Mouse (Mus musculus) midbrain, postnatal 0 days (tissue): ENCODE data around the gene Gm20388. TPM values are rescaled to one million over a fixed set of nuclear protein-coding genes. Genes with fewer than 3 reads are reported as not detected.

Experiments
- ATAC-seq: fragments of 200-750 bp; cut with Nextera tagmentation; 2 replicates; pipeline ENCODE4 v1.8.0; 2017; ENCODE audit warnings: moderate number of reproducible peaks, mild to moderate bottlenecking, moderate TSS enrichment, moderate library complexity; ENCODE audit not compliant: low FRiP score
- DNase-seq: peaks from one replicate; pipeline ENCODE4 v3.0.0-alpha.2; 2015; ENCODE audit warnings: low spot score
- H3K27ac ChIP-seq: fragments of 300-500 bp; sonication (generic); 2 replicates; pipeline ENCODE4 v1.5.1; 2014; ENCODE audit warnings: low read depth, mild to moderate bottlenecking, low read length, mixed read lengths
- H3K27me3 ChIP-seq: fragments of 300-500 bp; sonication (generic); 2 replicates; pipeline ENCODE4 v1.6.1; 2014; ENCODE audit warnings: low read length, control low read depth, mixed read lengths; ENCODE audit not compliant: insufficient read depth
- H3K36me3 ChIP-seq: fragments of 300-500 bp; sonication (generic); 2 replicates; pipeline ENCODE4 v1.6.1; 2014; ENCODE audit warnings: low read length, control low read depth, mixed read lengths; ENCODE audit not compliant: insufficient read depth
- H3K4me1 ChIP-seq: fragments of 300-500 bp; sonication (generic); 2 replicates; pipeline ENCODE4 v1.6.1; 2014; ENCODE audit warnings: mild to moderate bottlenecking, control low read depth, antibody characterized with exemption, low read length, mixed read lengths; ENCODE audit not compliant: insufficient read depth
- H3K4me2 ChIP-seq: fragments of 300-500 bp; sonication (generic); 2 replicates; pipeline ENCODE4 v1.6.1; 2014; ENCODE audit warnings: low read depth, mild to moderate bottlenecking, low read length, mixed read lengths; ENCODE audit not compliant: poor library complexity, severe bottlenecking
- H3K4me3 ChIP-seq: fragments of 300-500 bp; sonication (generic); 2 replicates; pipeline ENCODE4 v1.5.1; 2014; ENCODE audit warnings: low read depth, mild to moderate bottlenecking, low read length, moderate library complexity
- H3K9ac ChIP-seq: fragments of 300-500 bp; sonication (generic); replicated peaks from 2 replicates; pipeline ENCODE4 v1.6.1; 2014; ENCODE audit warnings: mild to moderate bottlenecking, low read length, moderate library complexity, mixed read lengths; ENCODE audit not compliant: poor library complexity, severe bottlenecking
- H3K9me3 ChIP-seq: fragments of 300-500 bp; sonication (generic); 2 replicates; pipeline ENCODE4 v1.6.1; 2016; ENCODE audit warnings: low read length, control low read depth
- CTCF ChIP-seq: IDR thresholded peaks from 2 replicates; pipeline ENCODE4 v1.5.1; 2016; ENCODE audit warnings: antibody characterized with exemption, mild to moderate bottlenecking
- WGBS: fragments of 180-500 bp; shearing (Covaris S2); extraction: QIAGEN DNeasy Blood & Tissue Kit; methylation state at CpG from one replicate; pipeline ENCODE4 v1.1.7; 2014; 5-methylcytosine and 5-hydroxymethylcytosine counted together
- polyA plus RNA-seq: library from polyadenylated mRNA; unstranded; fragments of >200 nt; fragmentation: Nextera tagmentation; extraction: Ambion mirVana; gene quantifications from 2 replicates; pipeline ENCODE4 v1.2.1, GENCODE M21; 2015
- total RNA-seq: library from RNA; depleted of rRNA; stranded (reverse); fragments of >200 nt; gene quantifications from 2 replicates; pipeline ENCODE4 v1.2.3, GENCODE M21; 2014

The Gm20388 gene
- total and polyA plus RNA-seq, 2 experiments from 2014 or later: 74.2 TPM; not detected in 1

DNA sequence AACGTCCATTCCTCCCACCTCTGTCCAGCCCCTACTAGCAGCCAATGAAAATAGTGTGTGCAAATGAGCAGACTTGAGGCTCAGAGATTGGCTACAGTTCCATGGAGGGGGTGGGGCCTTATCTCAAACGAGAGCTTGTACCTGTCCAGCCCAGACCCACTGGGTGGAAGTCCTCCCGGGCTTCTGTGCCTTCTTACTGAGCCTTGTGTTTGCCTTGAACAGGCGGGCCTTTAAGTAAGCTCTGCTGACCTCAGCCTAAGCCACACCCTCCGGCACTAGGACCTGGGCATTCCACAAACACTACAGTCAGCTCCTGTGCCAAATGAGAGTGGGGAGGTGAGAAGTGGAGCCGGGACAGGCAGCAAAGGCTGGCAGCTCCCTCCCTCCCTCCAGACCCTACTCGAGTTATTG lies 2383.6 kb downstream of the Gm20388 start:
- H3K36me3 ChIP-seq: no peaks in the 10 kb centered on the region
- no peak for TF ChIP-seq CTCF
- DNase-seq: peak; percentile 51
- H3K9ac ChIP-seq: no peak overlapping the region
- H3K9me3 ChIP-seq: no peaks in the 10 kb centered on the region
- H3K4me1 ChIP-seq: no peaks in the 10 kb centered on the region
- 9% methylated on average over 7 of the region's 7 CpGs for WGBS
- H3K27me3 ChIP-seq: no peaks in the 10 kb centered on the region
- 0 out of 2 replicates have a peak overlapping the region, but pooled peaks have one; percentile 2 for H3K4me2 ChIP-seq
- H3K4me3 ChIP-seq: no peak overlapping the region
- ATAC-seq: no peak
- no peak overlapping the region for H3K27ac ChIP-seq

DNA sequence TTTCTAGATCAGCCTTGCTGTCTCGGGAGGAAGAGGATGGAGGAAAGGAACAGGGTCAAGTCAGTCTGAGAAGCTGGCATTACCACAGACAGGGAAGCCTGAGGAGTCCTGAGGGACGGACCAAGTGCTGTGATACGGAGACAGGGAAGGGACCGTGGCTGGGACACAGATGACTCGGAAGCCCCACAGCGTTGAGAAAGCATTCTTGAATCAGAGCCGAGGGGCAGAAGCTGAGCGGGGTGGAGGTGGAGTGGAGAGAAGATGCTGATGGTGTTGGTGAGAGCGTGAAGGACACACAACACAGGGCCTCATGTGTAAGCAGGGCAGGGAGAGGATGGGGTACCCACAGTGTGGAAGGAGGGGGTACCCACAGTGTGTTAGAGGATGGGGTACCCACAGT lies 2384.7 kb downstream of the Gm20388 start:
- TF ChIP-seq CTCF: no peak
- Histone ChIP-seq H3K36me3 (no peaks in the 10 kb centered on the region), H3K4me3 (no peak overlapping the region), H3K9ac (no peak overlapping the region), H3K9me3 (no peaks in the 10 kb centered on the region), H3K27ac (no peak overlapping the region), H3K27me3 (no peaks in the 10 kb centered on the region), H3K4me2 (no peak overlapping the region), H3K4me1 (no peaks in the 10 kb centered on the region)
- 49% methylated on average over 9 of the region's 9 CpGs for WGBS
- ATAC-seq (no peak), DNase-seq (no peak)

DNA sequence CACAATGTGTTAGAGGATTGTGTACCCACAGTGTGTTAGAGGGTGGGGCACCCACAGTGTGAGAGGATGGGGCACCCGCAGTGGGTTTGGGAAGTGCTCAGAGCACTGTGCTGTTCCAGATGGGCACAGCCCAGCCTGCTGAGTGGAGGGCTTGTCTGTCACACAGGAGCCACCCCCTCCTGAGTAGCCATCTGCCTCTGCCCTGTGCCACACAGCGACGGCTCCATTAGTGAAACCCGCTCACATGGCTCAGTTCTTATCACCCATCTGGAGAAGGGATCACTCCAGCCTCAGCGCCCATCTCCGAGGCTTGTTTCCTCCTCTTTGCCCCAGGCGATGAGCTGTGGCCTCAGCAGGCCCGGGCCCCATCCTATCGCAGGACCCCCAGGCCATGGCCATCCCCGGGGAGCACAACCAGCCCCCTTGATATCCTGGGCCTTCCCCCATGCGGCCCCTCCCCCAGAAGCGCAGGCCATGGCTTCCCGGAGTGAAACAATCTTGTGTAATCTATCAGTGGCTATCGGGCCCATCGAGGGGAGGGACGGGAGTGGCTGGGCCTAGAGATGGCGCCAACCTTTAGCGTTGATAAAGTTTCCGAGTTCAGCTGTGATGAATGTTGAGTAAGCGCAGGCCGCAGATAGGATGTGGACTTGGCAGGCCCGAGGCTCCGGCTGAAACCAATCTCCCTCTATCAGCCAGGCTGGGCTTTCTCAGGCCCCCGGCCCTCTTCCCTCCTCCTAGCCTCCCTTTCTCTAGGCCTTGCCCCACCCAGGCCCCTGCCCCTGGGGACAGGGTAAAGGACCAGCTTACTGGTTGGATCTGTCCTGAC lies 2385.7 kb downstream of the Gm20388 start:
- Histone ChIP-seq H3K27me3 (no peaks in the 10 kb centered on the region), H3K9me3 (no peaks in the 10 kb centered on the region), H3K4me2 (no peak overlapping the region), H3K36me3 (no peaks in the 10 kb centered on the region), H3K4me3 (no peak overlapping the region), H3K27ac (no peak overlapping the region), H3K9ac (0 out of 2 replicates have a peak overlapping the region, but pooled peaks have one; percentile 30), H3K4me1 (no peaks in the 10 kb centered on the region)
- ATAC-seq (no peak), DNase-seq (peak; percentile 72)
- WGBS: 45% methylated on average over 24 of the region's 24 CpGs
- TF ChIP-seq CTCF: no peak

DNA sequence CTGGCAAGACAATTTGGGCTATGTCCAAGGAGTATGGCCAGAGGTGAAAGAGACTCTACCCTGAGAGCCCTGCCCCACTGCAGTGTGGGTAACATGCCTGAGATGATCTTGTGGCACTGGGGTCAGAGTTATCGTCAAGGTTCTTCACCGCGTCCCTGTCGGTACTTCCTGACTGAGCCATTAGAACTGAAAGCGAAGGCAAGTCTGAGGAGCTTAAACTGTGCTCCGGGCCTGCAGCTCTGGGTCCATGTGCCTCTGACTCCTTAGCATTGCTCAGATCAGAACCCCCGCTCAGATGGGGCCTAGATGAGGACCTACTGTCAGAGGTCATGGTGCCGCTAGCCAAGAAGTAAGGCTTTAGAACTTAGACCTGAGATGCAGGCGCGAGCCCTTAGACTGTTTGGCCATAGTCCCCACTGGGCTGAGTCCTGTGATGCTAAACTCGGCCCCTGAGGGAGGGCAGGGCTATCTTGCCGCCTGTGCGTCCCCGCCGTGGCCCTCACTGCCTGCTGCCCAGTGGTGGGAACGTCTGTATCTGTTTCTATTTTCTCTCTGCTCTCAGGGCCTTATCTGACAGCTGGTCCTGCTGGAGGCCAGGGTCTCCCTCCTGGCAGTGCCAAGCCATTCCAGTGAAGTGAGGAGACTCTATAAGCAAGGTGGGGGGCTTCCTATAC lies 2389.1 kb downstream of the Gm20388 start:
- ATAC-seq: no peak
- Histone ChIP-seq H3K4me1 (no peaks in the 10 kb centered on the region), H3K27ac (no peak overlapping the region), H3K36me3 (no peaks in the 10 kb centered on the region), H3K9ac (no peak overlapping the region), H3K27me3 (no peaks in the 10 kb centered on the region), H3K9me3 (no peaks in the 10 kb centered on the region), H3K4me3 (no peak overlapping the region), H3K4me2 (no peak overlapping the region)
- no peak for TF ChIP-seq CTCF
- DNase-seq: no peak
- 70% methylated on average over 16 of the region's 16 CpGs for WGBS

DNA sequence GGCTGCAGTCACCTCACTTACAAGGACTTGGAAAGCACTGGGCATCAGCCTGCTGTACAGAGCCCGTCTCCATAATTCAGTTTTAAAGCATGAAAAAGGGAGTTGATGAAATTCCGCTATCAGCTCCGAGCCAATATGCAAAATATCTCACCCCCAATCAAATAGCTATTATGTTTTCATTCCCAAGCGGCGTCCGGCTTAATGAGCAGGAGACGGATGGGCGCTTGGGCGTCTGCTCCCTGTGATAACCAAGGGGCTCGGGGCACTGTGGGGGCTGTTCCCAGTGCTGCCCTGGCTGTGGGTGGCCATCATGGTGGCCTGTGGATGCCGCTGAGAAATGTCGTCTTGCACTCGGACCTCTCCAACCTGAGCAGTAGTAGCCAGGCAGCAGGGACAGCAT lies 2390.4 kb downstream of the Gm20388 start:
- DNase-seq (no peak), ATAC-seq (no peak)
- Histone ChIP-seq H3K4me1 (no peaks in the 10 kb centered on the region), H3K9ac (no peak overlapping the region), H3K4me3 (no peak overlapping the region), H3K36me3 (no peaks in the 10 kb centered on the region), H3K27ac (no peak overlapping the region), H3K27me3 (no peaks in the 10 kb centered on the region), H3K9me3 (no peaks in the 10 kb centered on the region), H3K4me2 (no peak overlapping the region)
- WGBS: 60% methylated on average over 13 of the region's 13 CpGs
- no peak for TF ChIP-seq CTCF

DNA sequence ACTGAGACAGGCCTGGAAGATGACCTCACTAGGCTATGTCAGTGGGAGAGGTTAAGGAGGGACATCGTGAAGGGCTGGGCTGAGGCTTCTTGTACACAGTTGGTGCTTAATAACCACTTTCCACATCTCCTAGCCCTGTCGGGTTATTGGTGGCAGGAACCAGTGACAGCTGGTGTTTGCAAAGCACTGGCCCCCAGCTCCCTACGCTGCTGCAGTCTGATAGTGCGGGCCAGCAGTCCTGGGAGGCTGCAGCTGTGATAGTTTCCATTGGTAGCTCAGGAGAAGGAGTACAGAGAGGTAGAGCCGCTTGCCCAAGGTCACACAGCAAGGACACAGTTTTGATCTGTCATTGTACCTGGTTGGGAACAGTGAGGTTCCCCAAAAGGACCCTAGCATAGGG lies 2391.2 kb downstream of the Gm20388 start:
- Histone ChIP-seq H3K4me3 (no peak overlapping the region), H3K27me3 (no peaks in the 10 kb centered on the region), H3K36me3 (no peaks in the 10 kb centered on the region), H3K4me2 (no peak overlapping the region), H3K9me3 (no peaks in the 10 kb centered on the region), H3K4me1 (no peaks in the 10 kb centered on the region), H3K27ac (no peak overlapping the region), H3K9ac (0 out of 2 replicates have a peak overlapping the region, but pooled peaks have one; percentile 24)
- no peak for DNase-seq
- WGBS: 81% methylated on average over 5 of the region's 5 CpGs
- no peak for ATAC-seq
- TF ChIP-seq CTCF: no peak
